Mouse (Mus musculus) kidney, embryonic 16.5 days (tissue): ENCODE data around the gene Sycn. TPM values are rescaled to one million over a fixed set of nuclear protein-coding genes. Genes with fewer than 3 reads are reported as not detected.

Experiments
- ATAC-seq: fragments of 200-750 bp; cut with Nextera tagmentation; 2 replicates; pipeline ENCODE4 v1.8.0; 2017; ENCODE audit warnings: moderate TSS enrichment; ENCODE audit not compliant: low FRiP score, low TSS enrichment
- H3K27ac ChIP-seq: fragments of 300-500 bp; sonication (generic); 2 replicates; pipeline ENCODE4 v1.5.1; 2014; ENCODE audit warnings: low read length
- H3K27me3 ChIP-seq: fragments of 300-500 bp; sonication (generic); 2 replicates; pipeline ENCODE4 v1.6.1; 2014; ENCODE audit warnings: low read length, control low read depth, mixed read lengths; ENCODE audit not compliant: insufficient read depth
- H3K36me3 ChIP-seq: fragments of 300-500 bp; sonication (generic); 2 replicates; pipeline ENCODE4 v1.6.1; 2014; ENCODE audit warnings: low read length, control low read depth, mixed read lengths; ENCODE audit not compliant: insufficient read depth
- H3K4me1 ChIP-seq: fragments of 300-500 bp; sonication (generic); 2 replicates; pipeline ENCODE4 v1.6.1; 2014; ENCODE audit warnings: low read length, control low read depth, mixed read lengths; ENCODE audit not compliant: insufficient read depth
- H3K4me2 ChIP-seq: fragments of 300-500 bp; sonication (generic); replicated peaks from 2 replicates; pipeline ENCODE4 v1.6.1; 2014; ENCODE audit warnings: low read depth, low read length
- H3K4me3 ChIP-seq: fragments of 300-500 bp; sonication (generic); 2 replicates; pipeline ENCODE4 v1.5.1; 2014; ENCODE audit warnings: mild to moderate bottlenecking, low read length
- H3K9ac ChIP-seq: fragments of 300-500 bp; sonication (generic); replicated peaks from 2 replicates; pipeline ENCODE4 v1.6.1; 2014; ENCODE audit warnings: low read length
- H3K9me3 ChIP-seq: fragments of 300-500 bp; sonication (generic); 2 replicates; pipeline ENCODE4 v1.6.1; 2016; ENCODE audit warnings: low read length, control low read depth
- WGBS: fragments of 180-500 bp; shearing (Covaris S2); extraction: QIAGEN DNeasy Blood & Tissue Kit; methylation state at CpG from one replicate; pipeline ENCODE4 v1.1.7; 2014; 5-methylcytosine and 5-hydroxymethylcytosine counted together
- polyA plus RNA-seq: library from polyadenylated mRNA; unstranded; fragments of >200 nt; fragmentation: Nextera tagmentation; extraction: Ambion mirVana; gene quantifications from 2 replicates; pipeline ENCODE4 v1.2.1, GENCODE M21; 2015

Gene Sycn
- polyA plus RNA-seq, 1 experiment from 2014 or later: not detected

DNA sequence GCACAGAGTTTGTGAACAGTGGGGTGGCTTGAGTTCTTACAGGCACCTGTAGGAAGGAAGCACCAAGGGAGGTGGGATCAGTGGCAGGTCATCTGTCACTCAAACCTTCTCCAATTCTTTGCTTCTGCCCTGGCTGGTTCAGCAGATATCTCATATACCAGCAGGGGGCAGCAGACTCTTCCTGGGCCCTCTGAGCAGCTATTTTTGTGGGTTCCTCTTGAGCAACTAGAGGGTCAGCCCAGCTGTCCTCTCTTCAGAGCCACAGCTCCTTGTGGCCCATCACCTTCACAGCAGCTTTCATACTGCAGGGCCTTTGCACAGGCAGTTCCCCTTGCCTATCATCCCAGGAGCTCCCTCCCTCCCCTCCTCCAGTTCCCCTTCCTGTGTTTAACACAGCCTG, 27.6 kb downstream of the Sycn start:
- Histone ChIP-seq H3K27ac (no peak overlapping the region), H3K4me1 (peaks cover 37% of the 10 kb centered on the region), H3K27me3 (no peaks in the 10 kb centered on the region), H3K4me2 (no peak overlapping the region), H3K9me3 (no peaks in the 10 kb centered on the region), H3K9ac (no peak overlapping the region), H3K36me3 (peaks cover 54% of the 10 kb centered on the region), H3K4me3 (no peak overlapping the region)
- ATAC-seq: no peak

DNA sequence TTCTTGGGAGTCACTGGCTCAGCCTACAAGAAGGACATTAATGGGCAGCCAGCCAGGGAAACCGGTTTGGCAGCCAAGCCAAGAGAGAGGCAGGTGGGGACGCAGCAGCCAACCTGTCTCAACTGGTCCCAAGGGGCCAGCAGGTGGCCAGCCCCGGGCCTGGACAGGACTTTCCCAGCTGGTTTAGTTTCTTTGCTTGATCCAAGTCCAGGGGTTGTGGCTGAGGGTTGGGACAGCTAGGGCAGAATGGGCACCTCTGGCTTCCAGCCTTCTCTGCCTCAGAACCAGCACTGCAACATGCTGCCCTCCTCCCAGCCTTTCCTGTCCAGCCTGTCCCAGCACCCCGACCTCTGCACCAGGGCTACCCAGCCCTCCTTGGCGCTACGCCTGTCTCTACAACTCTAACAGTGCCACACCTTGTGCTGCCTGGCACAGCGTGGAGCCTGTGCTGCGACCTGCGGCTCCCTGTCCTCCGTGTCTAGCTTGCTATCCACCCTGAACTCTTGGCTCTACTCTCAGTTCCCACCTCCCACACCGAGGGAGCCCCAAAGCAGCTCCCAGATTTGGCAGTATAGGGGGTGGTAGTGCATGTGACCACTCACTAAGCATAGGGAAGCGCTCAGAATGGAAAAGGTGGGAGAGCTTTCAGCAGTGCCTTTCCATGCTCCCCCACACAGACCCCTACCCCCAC, 29.8 kb downstream of the Sycn start:
- ATAC-seq: peak; percentile 74
- H3K27me3 ChIP-seq: no peaks in the 10 kb centered on the region
- peak overlapping the region; percentile 96 for H3K27ac ChIP-seq
- peak overlapping the region; percentile 44 for H3K9ac ChIP-seq
- peaks cover 50% of the 10 kb centered on the region for H3K4me1 ChIP-seq
- no peaks in the 10 kb centered on the region for H3K9me3 ChIP-seq
- H3K4me2 ChIP-seq: peak overlapping the region; percentile 24
- H3K4me3 ChIP-seq: no peak overlapping the region
- H3K36me3 ChIP-seq: peaks cover 33% of the 10 kb centered on the region
- 53% methylated on average over 12 of the region's 12 CpGs for WGBS

DNA sequence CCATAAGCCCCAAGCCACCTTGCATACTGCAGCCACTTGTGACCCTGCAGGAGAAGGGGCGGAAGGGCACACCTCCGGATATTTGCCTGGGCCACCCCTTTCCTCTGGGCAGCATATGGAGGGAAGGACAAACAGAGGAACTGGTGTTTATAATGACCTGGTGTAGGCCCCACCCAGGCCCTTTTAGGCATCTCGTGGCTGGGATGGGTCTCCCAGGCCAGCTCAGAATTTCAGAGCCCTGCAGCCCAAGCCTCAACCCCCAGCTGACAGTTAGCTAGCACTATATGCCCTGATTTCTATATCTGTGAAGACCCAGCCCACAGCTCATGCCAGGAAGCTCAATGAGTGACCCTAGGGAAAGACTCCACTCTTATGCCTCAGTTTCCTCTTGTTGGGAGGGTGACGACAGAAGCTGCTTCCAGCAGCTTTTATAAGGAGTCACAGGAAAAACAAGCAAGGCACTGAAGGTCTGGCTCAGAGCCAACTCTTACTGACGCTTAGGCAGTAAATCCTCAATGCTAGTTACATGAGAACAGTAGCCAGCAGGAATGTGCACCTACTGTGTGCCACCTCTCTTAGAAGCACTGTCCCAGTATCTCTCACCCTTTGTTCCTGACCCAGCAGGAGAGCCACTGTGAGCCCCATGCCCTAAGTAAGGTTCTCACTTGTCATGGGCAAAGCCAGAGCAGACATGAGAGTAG, 30.4 kb downstream of the Sycn start:
- H3K4me2 ChIP-seq: peak overlapping the region; percentile 24
- H3K9me3 ChIP-seq: no peaks in the 10 kb centered on the region
- H3K4me3 ChIP-seq: no peak overlapping the region
- peaks cover 26% of the 10 kb centered on the region for H3K36me3 ChIP-seq
- no peak for ATAC-seq
- 27% methylated on average over 5 of the region's 5 CpGs for WGBS
- peak overlapping the region; percentile 44 for H3K9ac ChIP-seq
- peaks cover 57% of the 10 kb centered on the region for H3K4me1 ChIP-seq
- peak overlapping the region; percentile 96 for H3K27ac ChIP-seq
- no peaks in the 10 kb centered on the region for H3K27me3 ChIP-seq

DNA sequence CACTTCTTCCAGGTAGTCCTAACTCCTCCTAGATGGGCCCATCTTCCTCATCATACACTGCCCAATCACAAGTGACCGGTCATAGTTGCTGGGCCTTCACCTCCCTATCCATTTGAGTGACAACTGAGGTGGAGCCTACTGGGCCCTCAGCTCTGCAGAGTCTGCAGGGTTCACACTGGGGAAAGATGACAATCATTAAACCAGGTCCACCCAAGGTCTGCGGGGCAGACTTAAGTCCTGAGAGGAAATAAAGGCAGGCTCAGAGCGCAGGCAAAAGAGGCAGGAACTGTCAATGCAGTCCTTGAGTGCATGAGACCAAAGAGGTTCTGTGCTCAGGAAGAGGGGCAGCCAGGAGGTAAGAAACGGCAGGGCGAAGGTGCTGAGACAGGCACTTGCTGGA, 32.0 kb downstream of the Sycn start:
- 65% methylated on average over 5 of the region's 5 CpGs for WGBS
- H3K36me3 ChIP-seq: peaks cover 11% of the 10 kb centered on the region
- 0 out of 2 replicates have a peak, but pooled peaks have one; percentile 8 for ATAC-seq
- H3K27ac ChIP-seq: peak overlapping the region; percentile 61
- H3K9me3 ChIP-seq: no peaks in the 10 kb centered on the region
- no peak overlapping the region for H3K4me2 ChIP-seq
- no peaks in the 10 kb centered on the region for H3K27me3 ChIP-seq
- H3K4me1 ChIP-seq: peaks cover 73% of the 10 kb centered on the region
- peak overlapping the region; percentile 17; the same call in 1 of the 2 replicates for H3K9ac ChIP-seq
- no peak overlapping the region for H3K4me3 ChIP-seq

DNA sequence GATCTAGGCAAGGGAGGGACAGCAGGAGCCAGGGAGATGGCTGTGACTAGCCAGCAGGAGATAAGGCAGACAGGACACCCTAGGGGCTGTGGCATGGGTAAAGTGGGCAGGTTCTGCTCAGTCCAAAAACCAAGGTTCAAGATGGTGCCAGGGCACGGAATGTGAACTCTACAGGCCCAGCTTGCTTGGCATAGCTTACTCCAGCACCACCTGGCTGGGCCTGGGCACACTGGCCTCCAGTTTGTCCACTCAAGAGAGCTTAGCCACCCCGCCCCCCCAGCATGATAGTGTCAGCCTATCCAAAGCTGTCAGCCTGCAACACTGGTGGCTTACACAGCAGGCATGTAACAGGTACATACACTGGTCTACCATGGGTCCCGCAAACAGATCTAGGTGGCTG, 32.6 kb downstream of the Sycn start:
- H3K4me2 ChIP-seq: no peak overlapping the region
- no peak overlapping the region for H3K4me3 ChIP-seq
- H3K9me3 ChIP-seq: no peaks in the 10 kb centered on the region
- WGBS: 88% methylated on average over 3 of the region's 3 CpGs
- H3K4me1 ChIP-seq: peaks cover 78% of the 10 kb centered on the region
- peak overlapping the region; percentile 61 for H3K27ac ChIP-seq
- ATAC-seq: no peak
- H3K36me3 ChIP-seq: peaks cover 7% of the 10 kb centered on the region; the same call in 1 of the 2 replicates
- no peak overlapping the region for H3K9ac ChIP-seq
- no peaks in the 10 kb centered on the region for H3K27me3 ChIP-seq

DNA sequence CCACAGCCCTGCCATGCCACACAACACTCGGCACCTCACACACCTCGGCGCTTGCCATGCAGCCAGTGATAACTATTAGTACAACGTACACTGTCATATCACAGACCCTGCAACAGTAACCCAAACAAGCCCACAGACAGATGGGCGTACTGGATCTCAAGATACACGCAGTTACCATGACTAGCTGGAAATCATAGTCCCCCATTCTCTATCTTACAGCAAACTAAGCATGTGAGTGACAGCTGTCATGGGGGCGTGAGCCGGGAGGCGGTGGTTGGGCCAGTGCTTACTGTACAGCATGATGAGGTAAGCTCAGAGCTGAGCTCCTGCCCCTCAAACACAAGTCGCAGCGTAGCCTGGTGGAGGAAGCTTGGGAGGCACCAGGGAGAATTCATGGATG, 34.9 kb downstream of the Sycn start:
- WGBS: 76% methylated on average over 11 of the region's 11 CpGs

DNA sequence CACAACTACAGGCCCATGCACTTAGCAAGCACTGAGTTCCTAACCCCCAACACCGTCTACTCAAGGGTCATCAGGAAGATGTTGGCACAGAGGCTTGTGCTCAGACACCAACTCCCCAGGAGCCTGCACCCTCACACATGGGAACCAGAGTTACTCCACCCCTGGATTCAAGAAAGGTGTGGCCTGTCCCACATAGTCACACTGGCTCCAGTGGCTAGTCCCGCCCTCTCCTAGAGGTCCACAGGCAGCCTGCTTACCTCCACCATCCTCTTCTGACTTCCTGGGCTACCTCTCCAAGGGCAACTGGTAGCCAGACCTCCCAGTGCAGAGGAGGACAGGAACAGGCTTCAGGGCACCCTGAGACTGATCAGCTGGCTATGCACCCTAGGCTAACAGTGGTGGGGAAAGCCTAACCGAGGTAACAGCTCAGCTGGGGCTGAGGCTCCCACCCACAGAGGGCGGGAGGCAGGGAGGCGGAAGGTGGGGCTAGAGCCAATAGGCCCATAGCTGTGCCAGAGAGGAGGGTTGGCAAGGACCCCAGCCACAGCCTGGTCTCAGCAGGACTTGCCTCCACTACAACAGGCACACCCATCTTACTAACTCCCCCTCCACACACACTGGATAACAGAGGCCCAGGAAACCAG, 35.7 kb downstream of the Sycn start:
- WGBS: 75% methylated on average over 5 of the region's 5 CpGs
- peaks cover 6% of the 10 kb centered on the region; the same call in 1 of the 2 replicates for H3K36me3 ChIP-seq
- H3K4me2 ChIP-seq: 0 out of 2 replicates have a peak overlapping the region, but pooled peaks have one; percentile 1
- no peaks in the 10 kb centered on the region for H3K27me3 ChIP-seq
- H3K4me1 ChIP-seq: peaks cover 84% of the 10 kb centered on the region
- H3K4me3 ChIP-seq: no peak overlapping the region
- no peak overlapping the region for H3K9ac ChIP-seq
- peak overlapping the region; percentile 97 for H3K27ac ChIP-seq
- no peaks in the 10 kb centered on the region for H3K9me3 ChIP-seq
- ATAC-seq: peak; percentile 74

More for the DNA sequence above, 34.9 kb downstream of the Sycn start:
- Histone ChIP-seq H3K4me2 (0 out of 2 replicates have a peak overlapping the region, but pooled peaks have one; percentile 11), H3K4me1 (peaks cover 90% of the 10 kb centered on the region), H3K9me3 (no peaks in the 10 kb centered on the region), H3K9ac (0 out of 2 replicates have a peak overlapping the region, but pooled peaks have one; percentile 10), H3K36me3 (0 out of 2 replicates have a peak, but pooled peaks cover under 1% of the 10 kb centered on the region), H3K27me3 (no peaks in the 10 kb centered on the region), H3K27ac (0 out of 2 replicates have a peak overlapping the region, but pooled peaks have one; percentile 97), H3K4me3 (no peak overlapping the region)
- no peak for ATAC-seq

DNA sequence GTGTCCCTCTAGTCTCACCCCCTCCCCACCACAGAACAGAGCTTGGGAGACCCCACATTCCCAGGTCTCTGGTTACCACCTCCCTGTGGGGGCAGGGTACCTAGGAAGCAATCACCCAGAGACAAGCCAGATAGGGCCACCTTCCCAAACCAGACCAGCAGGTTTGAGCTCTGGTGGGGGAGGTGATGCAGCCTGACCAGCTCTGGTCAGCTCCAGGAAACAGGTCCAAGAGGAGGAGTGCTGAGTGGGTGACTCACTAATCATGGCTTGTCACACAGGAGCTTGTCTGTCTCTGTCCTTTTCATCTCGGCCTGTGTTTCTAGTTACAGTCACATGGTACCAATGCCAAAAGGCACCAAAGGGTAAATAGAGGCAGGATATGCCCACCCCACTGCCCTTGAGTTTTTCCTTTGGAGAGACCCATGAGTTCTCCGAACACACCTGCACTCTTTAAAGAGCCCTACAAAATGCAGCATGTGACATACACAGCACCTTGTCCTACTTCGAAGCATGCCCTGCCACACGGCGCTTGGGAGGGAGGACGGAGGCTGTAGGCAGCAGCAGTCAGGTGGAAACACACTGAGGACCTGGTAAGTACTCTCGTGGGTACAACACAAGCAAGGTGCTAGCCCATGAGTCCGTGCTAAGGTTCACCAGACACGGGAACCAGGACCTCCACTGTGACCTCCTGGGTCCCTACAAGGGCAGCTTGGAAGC, 37.3 kb downstream of the Sycn start:
- Histone ChIP-seq H3K4me1 (peaks cover 75% of the 10 kb centered on the region), H3K36me3 (peaks cover 6% of the 10 kb centered on the region; the same call in 1 of the 2 replicates), H3K27me3 (no peaks in the 10 kb centered on the region), H3K4me2 (peak overlapping the region; percentile 1; the same call in 1 of the 2 replicates), H3K27ac (peak overlapping the region; percentile 97), H3K4me3 (no peak overlapping the region), H3K9me3 (no peaks in the 10 kb centered on the region), H3K9ac (peak overlapping the region; percentile 40; the same call in 1 of the 2 replicates)
- WGBS: 53% methylated on average over 9 of the region's 9 CpGs
- ATAC-seq: peak; percentile 82

DNA sequence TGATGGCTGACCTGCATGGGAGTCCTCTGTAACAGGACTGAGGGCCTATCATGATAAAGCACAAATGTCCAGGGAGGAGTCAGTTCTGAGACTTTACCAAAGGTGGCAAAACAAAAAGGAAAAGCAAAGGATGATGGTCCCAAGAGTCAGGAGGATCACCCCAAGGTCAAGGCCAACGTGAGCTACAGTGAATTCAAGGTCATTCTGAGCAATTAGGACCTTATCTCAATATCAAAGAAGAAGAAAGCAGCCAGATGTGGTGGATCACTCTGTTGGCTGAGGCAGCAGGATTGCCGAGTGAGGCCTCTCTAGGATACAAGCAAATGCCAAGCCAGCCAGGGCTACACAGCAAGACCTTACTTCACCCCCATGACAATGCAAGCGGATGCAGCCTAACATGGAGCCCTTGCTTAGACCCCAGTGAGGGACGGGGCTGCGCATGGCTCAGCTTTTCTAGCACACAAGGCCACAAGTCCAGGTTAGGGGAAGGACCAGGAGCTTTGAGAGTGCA, 37.9 kb downstream of the Sycn start:
- Histone ChIP-seq H3K36me3 (peaks cover 6% of the 10 kb centered on the region; the same call in 1 of the 2 replicates), H3K9me3 (no peaks in the 10 kb centered on the region), H3K4me3 (no peak overlapping the region), H3K9ac (no peak overlapping the region), H3K4me2 (no peak overlapping the region), H3K27me3 (no peaks in the 10 kb centered on the region), H3K27ac (peak overlapping the region; percentile 97), H3K4me1 (peaks cover 77% of the 10 kb centered on the region)
- 68% methylated on average over 5 of the region's 5 CpGs for WGBS
- ATAC-seq: no peak
